Mouse (Mus musculus): ENCODE results near the gene Mtm1.
A peak's percentile ranks its signal among the peaks of the same experiment; 100 is the strongest.

Mtm1 gene

DNA sequence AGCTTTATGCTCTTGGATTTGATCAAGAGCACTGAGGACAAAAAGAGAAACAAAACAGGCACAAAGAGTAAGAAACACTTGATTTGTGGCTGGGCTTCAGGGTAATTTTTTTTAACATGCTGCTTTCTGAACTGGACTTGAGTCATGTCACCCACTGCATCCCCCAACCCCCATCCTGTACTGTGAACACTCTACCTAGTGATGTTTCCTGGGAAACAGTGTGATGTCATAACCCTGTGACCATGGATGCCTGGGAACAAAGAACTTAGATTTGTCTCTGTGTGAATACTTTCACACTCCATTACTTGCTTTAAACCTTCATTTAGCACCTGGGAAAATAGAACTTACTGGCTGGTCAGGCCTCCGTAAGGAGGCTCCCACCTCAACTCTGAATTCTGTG lies at the start of gene Mtm1:
Gene Mtm1, plus strand, starts transcription at position 301 of the 400 bp plus-strand sequence.
- DNase-seq: no peak

DNA sequence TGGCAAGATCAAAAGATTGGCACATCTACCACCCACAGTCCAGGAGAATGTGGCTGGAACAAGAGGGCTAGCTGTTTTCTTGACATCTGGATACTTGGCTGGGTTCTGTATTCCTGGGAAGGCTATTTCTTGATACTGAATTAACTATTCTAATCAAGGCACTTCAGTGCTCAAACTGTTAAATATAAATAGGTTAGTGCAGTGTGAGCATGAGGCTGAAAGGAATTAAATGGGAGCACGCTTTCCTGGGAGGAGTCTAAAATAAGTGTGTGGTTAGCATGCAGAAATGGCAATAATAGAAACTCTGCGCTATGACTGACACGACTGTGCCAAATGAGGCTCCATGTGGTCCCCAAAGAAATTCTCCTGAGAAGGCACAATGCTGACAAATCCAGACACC lies 29.0 kb upstream of the Mtm1 start:
- no peak for DNase-seq

DNA sequence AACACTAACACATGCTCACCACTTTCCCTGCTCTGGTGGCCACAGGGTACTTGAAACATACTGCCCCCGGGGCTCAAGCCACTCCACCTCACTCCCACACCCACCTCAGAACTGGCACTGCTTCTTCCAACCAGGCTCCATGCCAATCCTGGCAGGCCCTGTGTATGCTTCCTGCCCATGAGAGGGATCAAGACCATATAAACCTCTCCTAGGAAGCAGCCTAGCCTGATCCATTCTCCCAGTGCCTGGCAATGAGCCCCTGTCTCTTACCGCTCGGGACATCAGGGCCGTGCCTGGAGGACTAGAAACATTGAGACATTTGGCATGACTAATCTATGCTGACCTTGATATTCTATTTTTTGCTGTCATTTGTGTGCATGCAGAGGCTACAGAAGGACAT lies 26.9 kb upstream of the Mtm1 start:
- DNase-seq: peak; percentile 46

- DNase-seq: no peak
Measured at GRCm38 (mm10) chrX:71186396-71186795, 24.2 kb upstream of the Mtm1 start.

DNA sequence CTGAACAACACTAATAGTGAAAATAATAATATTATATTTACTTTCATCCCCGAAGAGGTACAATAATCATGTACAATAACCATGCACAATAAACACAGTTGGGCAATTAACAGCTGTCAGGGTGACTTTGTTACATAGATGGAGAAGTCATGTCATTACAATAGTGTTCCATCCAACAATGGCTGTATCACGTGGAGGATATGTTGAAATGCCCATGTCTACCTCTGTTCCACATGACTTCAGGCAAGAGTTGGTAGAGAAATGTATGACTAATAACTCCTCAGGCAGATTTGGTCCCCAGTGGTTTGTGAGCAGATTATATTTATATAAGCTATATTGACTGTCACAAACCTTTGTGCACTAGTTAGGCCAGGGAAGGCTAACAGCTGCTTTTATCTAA lies 5.8 kb upstream of the Mtm1 start:
- no peak for DNase-seq

DNA sequence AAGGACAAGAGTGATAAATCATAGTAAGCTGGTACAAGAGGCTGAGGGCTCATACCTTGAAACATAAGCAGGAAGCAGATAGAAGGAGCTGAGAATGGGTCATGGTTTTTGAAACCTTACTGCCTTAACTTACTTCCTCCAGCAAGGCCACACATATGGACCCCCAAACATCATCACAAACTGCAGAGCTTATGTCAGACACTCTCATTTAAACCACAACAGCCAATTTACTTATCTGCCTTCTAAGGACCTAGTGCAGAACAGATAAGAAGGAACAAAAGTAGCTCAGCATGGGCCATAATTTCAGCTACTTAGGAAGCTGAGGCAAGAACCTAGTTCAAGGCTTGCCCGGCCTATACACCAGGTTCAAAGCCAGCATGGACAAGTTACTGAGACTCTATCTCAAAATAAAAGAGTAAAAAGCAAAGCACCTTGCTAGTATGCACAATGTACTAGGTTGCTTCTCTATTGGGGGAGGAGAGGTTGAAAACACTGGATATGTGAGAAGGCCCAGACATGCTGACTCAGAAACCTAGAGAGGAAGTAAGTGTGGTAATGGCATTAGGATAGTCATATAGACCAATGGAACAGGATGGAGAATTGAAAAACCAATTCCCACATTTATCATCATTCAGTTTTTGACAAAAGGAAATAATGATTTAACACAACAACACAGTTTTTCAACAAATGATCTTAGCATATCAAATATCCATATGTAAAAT lies 4.6 kb upstream of the Mtm1 start:
- DNase-seq: no peak

GRCm38 (mm10) chrX:71206595-71206994 lies 4.0 kb upstream of the Mtm1 start:
- DNase-seq: no peak

DNA sequence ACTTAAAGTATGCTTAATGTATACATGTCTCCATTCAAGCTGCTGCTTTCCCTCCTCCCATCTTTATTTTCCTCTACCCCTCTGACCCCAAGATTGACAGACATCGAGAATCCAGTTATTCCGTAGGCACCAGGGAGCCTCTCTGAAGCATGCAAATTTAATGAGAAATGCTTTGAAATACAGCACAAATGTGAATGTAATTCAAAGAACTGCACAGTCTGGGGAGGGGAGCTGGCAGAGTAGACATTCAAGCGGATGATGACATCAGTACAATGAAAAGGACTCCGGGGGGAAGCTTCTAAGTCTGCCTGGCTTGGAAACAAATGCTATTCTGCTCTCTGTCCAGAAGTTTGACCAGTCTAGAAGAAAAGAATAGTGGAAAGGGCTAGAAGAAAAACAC lies 2.3 kb downstream of the Mtm1 start:
- no peak for DNase-seq

DNA sequence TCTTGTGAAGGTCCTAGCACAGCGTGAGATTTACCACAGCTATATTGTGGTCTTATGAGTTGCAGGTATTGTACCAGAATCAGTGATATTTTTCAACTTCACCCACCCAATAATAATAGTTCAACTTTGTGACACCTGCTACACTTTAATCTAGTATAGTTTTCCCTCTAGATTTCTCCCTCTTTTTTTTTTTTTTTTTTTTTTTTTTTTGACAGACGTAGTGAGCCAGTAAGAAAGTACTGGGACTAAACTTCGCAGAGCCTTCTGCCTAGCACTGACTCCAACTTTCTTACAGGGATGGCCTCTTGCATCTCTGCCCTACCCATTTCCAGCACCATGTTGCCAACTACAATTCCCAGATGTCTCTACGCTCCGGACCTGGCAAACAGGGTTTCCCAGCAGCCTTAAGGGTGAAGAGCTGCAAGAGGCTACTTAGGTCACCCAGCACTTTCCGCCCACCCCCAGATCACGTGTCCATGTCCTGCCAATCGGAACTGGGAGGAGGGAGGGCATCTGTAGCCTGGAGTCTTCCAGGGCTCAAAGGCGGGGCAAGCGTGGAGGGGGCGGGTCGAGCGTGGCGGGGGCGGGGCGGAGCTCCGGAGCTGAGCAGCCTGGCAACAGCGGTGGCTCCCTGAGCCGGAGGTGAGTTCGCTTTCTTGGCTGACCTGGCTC lies 4.0 kb downstream of the Mtm1 start:
- peak; percentile 95 for DNase-seq

DNA sequence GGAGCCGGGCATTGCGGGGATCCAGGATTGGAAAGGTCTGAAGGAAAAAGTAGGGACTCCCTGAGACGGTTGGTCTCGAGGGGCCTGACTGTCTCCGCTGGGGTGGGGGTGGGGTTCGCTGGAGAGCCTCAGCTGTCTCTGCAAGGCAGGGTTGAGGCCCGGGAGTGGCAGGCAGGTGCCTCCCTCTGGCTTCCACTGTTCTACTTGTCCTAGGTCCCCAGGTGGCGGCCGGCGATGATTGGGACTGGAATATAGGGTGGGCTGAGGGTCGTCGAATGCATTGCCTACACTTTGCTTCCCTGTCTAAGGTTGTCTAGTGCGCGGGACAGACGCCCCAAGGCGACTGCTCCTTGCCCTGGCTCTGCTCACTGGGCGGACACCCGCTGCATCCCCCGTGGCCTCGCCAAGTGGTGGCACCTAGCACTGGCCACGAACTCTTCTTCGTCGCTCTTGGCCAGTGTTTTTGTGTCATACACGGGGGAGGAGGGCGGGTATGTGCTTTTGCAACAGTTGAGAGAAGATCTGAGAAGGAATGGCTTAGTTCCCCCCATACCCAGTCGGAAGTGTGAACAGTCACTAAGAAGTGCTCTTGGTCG lies 4.6 kb downstream of the Mtm1 start:
- DNase-seq: no peak

GRCm38 (mm10) chrX:71216879-71217278 lies 6.3 kb downstream of the Mtm1 start:
- DNase-seq: no peak

- no peak for DNase-seq
Measured at GRCm38 (mm10) chrX:71218853-71219252, 8.3 kb downstream of the Mtm1 start.

DNA sequence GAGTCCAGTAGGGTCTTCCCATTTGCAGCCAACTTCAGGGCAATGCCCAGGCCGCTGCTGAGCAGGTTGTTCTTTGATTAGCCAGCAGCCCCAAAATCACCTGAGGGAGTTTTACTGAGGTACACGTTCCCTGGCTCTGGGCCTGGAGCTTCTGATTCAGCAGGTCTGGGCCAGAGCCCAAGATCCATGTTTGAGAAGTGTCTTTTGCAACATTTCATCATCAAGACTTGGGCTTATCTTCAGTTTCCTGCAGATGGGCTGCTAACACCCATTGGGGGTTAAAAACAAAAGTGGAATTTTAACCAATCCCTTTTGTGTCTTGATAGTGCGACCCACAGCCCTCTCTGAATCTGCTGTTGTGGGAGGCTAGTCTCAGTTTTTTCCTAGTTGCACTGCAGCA lies 10.3 kb downstream of the Mtm1 start:
- DNase-seq: peak; percentile 21

DNA sequence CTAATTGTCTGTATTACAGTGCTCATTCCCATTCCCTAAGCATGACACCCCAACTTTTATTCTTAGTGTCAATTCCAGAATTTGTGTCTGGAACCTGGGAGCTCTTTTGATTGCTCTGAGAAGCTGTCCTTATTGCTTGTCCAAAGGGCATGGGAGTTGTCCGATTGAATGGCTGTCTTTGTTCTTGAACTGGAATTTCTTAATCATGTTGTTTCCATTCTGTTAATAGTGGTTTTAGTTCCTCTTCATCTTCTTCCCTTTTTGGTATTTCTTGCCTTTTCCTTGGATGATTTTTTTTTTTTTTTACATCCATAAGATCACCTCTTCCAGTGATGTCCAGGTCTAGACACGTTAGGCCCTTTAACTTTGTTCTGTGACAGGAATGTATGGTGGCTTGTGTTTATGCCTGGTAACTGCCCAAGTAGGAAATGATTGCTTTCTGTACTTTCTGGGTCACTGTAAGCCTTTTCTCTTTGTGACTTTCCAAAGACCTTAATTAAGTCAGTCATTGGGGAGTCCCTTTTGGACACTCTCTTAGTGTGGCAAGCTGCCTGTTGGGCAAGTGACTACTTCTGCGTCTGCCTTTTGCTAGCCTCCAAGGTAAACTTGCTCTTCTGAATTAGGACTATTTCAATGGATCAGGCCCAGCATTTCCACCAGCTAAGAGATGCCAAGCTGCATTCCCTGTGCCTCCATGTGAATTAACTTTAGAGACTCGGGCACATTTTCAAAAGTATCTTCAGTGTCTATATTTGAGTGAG lies 12.3 kb downstream of the Mtm1 start:
- no peak for DNase-seq

- no peak for DNase-seq
Measured at GRCm38 (mm10) chrX:71226881-71227280, 16.3 kb downstream of the Mtm1 start.

DNA sequence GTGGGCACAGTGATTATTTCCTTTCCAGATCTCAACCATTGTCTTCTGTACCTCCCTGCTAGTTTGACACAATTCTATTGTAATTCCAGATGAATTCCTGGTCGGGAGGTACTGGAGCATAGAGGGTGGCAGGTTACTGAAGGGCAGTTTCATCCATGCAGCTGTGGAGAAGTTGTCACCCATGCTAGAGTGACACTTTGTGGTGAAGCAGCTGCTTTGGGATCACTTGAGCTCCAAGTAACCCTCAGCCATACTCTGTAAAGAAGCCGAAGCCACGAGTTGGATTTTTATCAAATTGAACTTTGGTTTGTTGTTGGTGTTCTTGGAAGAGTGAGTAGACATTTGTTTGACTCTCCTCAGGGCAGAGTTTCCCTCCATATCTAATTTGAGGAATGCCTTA lies 17.6 kb downstream of the Mtm1 start:
- DNase-seq: no peak

GRCm38 (mm10) chrX:71230847-71231246 lies 20.3 kb downstream of the Mtm1 start:
- DNase-seq: no peak

GRCm38 (mm10) chrX:71256422-71256821 lies 45.9 kb downstream of the Mtm1 start:
- no peak for DNase-seq

GRCm38 (mm10) chrX:71260857-71261256 lies 50.3 kb downstream of the Mtm1 start:
- no peak for DNase-seq

GRCm38 (mm10) chrX:71264316-71264715 lies 53.7 kb downstream of the Mtm1 start:
- DNase-seq: no peak

DNA sequence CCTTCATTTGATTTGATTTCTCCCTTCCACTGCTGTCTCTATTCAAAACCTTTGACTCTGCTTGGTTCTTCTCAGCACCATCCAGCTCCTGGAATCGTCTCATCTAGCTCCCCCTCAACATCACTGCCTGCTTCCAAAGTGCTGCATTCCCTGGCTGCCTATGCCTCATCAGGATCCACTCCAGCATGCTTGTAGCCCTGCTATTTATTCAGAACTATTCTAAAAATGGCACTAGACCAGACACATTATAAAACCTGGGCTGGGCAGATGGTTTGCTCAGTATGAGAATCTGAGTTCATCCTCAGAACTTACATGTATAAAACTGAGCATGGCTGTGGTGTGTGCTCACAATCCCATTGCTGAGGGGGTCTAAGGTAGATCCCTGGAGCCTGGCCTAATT lies 58.4 kb downstream of the Mtm1 start:
- DNase-seq: peak; percentile 35

DNA sequence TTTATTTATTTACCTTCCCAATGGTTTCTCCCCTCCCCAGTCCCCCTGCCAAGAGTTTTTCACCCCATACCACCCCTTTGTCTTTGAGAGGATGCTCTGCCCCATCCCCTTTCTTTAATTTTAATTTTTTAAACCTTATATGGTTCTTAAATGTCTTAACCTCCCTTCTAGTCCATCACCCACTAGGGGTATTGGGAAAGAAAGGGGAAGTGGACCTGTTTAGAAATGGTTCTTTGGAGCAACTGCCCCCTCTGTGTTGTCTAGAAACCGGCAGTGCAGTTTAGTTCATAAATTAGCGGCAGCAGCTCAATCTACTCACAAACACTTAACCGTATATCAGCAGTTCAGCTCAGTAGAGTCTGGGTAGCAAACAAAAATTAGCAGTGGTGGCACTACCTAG lies 63.6 kb downstream of the Mtm1 start:
- DNase-seq: no peak

DNA sequence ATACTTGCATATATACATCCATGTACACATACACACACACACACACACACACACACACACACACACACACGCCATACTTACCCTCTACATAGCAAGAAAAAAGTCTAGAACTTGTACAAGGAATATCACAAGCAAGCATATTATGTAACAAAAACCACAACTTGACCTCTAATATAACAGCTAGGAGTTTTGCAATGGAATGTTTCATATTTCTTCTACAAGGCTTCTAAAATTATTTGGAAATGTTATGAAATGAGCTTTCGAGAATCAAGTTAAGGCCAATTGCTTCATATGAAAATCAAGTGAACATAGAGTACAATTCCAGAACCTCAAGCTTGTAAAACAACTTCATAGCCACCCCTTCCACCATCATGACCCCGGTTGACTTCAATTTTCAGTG lies 74.9 kb downstream of the Mtm1 start:
- DNase-seq: no peak

DNA sequence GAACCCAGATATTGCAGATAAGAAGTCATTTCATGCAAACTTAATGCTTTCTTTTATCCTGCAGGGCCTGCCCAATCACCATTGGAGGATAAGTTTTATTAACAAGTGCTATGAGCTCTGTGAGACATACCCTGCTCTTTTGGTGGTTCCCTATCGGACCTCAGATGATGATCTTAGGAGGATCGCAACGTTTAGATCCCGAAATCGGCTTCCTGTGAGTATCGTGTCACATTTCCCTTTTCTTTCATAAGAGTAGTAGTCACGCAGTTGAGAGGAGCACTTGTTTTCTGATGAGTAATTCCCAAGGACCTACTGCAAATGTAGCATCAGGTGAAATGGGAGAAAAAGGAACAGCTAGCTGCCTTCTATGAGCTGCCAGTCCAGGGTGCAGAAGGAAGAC lies 76.5 kb downstream of the Mtm1 start:
- no peak for DNase-seq
